Mouse (Mus musculus): ENCODE measurements around the gene Ntrk3.

The Ntrk3 gene

DNA sequence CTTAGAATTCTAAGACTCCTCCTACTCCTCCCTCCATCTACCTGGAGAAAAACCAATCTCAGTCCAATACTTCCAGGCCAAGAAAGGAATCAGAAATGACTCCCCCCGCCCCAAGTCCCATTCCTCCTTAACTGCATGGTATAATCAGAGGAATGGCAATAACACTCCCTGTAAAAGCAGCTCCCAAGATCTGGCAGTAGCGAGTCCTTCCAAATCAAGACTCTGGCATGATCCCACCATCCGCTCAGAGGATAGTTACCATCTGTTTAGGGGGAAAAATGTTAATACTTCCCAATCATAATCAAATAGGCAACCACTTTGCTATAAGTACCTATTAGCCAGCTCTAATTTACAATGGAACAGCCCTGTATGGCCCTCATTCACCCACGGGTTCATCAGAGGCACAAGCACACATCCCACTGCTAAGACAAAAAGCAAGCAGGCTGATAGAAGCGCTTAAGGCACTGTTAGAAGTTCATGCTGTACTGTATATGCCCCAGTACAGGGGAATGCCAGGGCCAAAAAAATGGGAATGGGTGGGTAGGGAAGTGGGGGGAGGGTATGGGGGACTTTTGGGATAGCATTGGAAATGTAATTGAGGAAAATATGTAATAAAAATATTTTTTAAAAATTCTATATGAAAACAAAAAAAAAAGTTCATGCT, 294.3 kb downstream of the Ntrk3 start:
- no peak for DNase-seq (ENCODE audit: low read depth)

- no peak for DNase-seq (ENCODE audit: low read depth)
These were observed 296.1 kb downstream of the Ntrk3 start for GRCm38 (mm10) chr7:78441706-78442105.

GRCm38 (mm10) chr7:78440896-78441295, 296.9 kb downstream of the Ntrk3 start:
- DNase-seq (ENCODE audit: low read depth), result no peak

- no peak for DNase-seq (ENCODE audit: low read depth)
These were observed 297.3 kb downstream of the Ntrk3 start for GRCm38 (mm10) chr7:78440476-78440875.

DNA sequence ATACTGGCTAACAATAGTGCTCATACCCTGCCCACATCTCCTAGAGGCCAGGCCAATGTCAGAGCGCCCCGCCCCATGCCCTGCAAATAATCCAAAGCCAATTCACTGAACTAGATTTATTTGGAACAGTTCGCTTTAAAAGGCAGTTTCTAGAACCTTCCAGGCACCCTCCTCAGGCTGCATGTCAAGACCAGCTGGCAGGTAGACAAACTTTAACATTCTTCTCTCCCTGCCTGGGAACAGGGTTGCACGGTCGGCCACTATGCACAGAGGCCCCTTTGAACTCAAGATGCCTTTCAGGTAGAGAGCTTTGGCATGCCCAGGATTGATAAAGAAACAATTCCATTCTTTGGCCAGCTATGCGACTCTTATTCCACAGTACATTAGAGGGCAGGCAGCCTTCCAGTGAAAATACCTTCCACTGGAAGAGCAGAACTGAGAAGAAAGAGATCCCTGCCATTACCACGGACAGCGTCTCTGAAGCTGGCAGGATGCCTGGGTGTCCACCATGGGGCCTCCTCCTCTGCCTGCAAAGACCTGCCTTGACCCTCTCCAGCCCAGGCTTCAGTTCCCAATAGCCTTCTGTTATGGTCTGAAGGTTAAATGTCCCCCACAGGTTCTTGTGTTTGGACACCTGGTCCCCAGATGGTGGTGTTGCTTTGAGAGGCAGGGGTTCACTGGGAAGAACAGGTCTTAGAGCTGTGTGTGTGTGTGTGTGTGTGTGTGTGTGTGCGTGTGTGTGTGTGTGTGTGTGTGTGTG, 298.3 kb downstream of the Ntrk3 start:
- DNase-seq (ENCODE audit: low read depth), result no peak

DNA sequence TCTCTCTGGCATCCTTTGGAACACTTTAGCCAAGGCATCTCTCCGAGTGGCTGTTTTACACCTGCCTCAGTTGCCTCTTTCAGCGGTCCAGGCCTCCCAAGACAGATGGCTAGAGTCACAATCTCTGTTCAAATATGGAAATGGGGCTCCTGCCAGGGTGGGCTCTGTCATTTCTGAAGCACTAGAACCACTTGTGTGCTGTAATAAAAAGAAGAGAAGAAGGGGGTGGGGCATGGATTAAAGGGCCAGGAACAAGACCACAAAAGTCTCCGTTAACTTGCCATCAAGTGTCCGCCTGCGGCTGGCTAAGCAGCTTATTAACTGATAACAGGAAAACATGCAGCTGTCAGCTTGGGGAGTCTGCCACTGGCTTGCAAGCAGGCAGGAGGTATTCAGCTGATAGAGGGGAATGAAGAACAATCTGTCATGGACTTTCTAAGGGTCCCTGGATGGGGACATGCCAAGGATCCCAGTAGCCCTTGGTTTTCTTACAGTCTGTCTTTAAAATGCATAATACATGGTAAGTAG, 304.1 kb downstream of the Ntrk3 start:
- DNase-seq (ENCODE audit: low read depth), result no peak

DNA sequence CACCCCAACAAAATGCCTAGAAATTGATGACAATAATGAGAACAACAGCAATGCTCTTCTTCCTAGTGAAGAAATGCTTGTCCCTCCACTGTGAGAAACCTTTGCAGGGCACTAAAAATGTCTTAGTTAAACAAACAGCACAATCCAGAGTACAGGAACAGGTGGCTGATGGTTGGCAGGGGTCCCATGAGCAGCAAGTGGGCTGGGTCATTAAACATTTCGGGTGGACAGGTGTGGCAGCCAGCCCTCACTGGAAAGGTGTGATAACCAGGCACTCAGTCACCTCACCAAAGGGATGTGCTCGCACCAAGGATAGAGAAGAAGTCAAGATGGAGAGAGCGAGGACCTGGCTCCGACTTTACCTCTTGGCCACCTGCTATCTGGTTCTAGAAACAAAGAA, 306.2 kb downstream of the Ntrk3 start:
- DNase-seq (ENCODE audit: low read depth), result no peak

DNA sequence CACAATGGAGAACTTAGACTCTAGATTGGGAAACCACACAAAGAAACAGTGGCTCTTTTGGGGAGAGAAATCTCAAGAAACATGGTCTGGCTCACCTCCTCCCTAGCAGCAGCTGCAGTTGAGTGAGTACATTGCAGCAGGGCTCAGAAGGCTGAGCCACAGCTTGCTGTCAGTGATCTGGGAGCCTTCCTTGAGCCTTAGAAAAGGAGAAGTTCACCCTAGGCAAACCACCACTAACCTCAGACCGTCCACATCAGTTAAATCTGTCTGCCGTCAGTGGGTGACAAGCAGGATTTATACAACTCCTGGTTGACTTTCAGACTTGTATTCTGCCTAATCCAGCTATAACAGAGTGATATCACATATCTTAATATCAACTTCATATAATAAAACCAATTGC, 325.6 kb downstream of the Ntrk3 start:
- DNase-seq (ENCODE audit: low read depth), result no peak

- DNase-seq (ENCODE audit: low read depth), result no peak
These were observed 327.8 kb downstream of the Ntrk3 start for GRCm38 (mm10) chr7:78409970-78410369.

- DNase-seq (ENCODE audit: low read depth), result no peak
These were observed 331.0 kb downstream of the Ntrk3 start for GRCm38 (mm10) chr7:78406641-78407291.

- DNase-seq (ENCODE audit: low read depth), result no peak
These were observed 333.3 kb downstream of the Ntrk3 start for GRCm38 (mm10) chr7:78404481-78404880.

- DNase-seq (ENCODE audit: low read depth), result no peak
These were observed 335.3 kb downstream of the Ntrk3 start for GRCm38 (mm10) chr7:78402495-78402894.

DNA sequence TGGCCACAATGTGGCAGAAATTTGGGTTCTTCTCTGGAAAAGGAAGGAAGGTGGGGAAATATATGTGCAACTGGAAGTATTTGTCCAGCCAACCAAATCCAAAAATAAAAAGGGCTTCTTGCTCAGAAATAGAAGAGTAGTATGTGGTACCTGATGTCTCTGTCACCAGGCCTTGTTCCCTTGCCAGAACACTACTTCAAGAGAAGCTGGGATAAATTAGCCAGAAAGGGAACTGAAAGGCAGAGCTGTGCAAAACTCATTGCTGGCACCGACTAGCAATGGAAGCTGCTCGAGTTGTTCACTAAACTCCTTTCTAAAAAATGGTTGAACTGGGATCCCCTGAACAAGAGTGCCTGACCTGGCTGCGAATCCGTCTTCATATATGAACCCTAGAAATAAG, 337.6 kb downstream of the Ntrk3 start:
- DNase-seq (ENCODE audit: low read depth), result no peak

GRCm38 (mm10) chr7:78398377-78398776, 339.4 kb downstream of the Ntrk3 start:
- no peak for DNase-seq (ENCODE audit: low read depth)

DNA sequence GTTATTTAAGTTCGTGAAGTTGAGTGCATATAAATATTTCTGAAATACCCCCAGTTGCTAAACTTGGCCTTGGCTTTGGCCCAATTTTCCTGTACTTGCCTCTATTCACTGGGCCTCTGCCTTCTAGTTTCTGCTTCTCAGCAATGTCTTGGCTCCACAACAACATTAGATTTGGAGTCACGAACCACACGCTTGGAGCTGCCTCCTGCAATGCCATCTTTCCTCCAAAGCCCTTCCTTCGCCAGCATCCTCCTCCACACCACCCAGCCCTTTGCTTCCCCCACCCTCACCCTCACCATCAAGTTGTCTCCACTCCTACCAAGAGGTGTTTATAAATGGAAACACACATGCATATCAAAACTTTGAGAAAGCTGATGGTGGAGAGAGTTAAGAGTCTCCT, 340.6 kb downstream of the Ntrk3 start:
- no peak for DNase-seq (ENCODE audit: low read depth)

- DNase-seq (ENCODE audit: low read depth), result no peak
These were observed 347.8 kb downstream of the Ntrk3 start for GRCm38 (mm10) chr7:78390019-78390418.

DNA sequence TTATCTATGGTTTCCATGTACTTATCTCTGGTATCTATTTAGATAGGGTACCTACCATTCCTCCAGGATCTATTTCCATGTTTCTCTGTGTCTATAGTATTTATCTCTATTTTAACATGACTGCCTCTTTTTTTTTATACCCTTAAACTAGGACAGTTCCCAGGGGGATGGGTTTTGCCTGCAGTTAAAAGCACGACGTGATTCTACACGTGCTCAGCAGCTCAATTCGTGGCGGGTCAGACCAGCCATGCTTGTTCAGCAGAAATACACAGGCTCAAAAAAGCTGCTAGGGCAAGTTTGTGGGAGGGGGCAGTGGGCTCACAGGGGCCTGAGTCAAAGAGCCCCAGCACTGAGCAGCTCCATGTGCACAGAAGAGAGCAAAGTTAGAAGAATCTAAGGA, 349.7 kb downstream of the Ntrk3 start:
- DNase-seq (ENCODE audit: low read depth), result no peak

DNA sequence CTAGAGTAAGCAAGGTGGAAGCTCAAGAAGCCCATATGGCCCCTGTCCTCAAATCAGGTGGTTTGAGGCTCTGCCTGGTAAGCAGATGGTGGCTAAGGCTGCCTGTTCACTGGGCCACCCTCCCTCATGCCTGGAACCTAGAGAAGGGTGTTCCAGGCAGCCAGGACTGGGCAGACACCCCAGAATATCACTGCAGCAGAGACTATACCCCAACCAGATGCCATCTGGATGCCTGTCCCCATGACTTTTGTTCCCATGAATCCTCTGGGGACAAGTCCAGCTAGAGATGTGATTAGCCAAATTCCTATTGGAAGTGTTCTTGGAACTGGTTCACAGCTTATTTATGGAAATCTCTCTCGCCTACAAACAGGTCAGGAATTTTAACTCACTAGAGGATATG, 351.8 kb downstream of the Ntrk3 start:
- DNase-seq (ENCODE audit: low read depth), result no peak

DNA sequence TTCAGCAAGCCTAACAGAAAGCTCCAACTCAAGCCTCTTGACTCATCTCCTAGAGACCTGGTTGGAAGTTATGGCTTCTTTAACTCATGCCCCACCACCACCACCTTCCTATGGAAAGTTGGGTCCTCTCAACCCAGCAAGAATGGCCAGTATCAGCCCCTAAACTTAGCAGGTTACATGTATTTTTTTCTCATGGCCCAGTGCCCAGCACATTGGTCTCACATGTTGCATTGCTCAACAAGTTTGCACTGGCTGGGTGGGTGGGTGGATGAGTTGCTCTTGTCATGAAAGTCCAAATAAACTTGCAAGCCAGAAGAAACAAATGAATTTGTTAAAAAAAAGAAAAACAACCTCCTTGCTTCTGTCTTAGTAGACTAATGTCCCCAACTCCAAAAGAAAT, 353.7 kb downstream of the Ntrk3 start:
- no peak for DNase-seq (ENCODE audit: low read depth)

DNA sequence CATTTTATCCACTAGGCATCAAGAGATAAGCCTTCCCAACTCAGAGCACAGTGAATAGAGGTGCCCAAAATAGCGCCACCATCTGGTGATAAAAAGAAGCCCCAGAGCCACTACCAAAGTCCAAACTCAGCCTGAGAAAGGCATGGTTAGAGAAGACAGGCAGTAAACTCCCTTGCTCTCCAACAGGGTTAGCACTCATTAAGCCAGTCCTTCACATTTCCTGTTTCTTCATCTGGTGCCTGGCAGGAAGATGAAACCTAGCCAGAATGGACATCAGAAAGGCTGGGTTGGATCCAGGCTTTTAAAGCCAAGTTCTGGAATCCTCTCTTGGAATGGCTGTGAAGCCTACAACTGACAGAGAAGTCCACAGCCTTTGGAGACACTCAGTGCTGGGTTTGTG, 355.7 kb downstream of the Ntrk3 start:
- no peak for DNase-seq (ENCODE audit: low read depth)

DNA sequence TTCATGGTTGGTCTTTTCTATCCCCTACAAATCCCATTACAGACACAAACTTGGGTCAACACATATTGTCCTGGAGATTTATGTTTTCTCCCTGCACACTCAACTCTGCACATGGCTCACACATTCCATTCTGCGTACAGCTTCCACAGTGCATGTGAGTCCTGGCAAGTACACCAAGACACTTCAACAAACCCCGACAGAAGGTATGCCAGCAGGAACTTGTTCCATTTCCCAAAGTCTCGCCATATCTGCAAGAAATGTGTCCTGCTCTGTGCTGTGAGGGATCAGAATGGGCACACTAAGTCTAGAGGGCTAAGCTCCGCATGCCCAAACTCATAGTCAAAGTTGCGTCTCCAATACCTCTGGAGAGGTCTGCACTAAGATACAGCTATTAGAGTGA, 358.0 kb downstream of the Ntrk3 start:
- DNase-seq (ENCODE audit: low read depth), result no peak

DNA sequence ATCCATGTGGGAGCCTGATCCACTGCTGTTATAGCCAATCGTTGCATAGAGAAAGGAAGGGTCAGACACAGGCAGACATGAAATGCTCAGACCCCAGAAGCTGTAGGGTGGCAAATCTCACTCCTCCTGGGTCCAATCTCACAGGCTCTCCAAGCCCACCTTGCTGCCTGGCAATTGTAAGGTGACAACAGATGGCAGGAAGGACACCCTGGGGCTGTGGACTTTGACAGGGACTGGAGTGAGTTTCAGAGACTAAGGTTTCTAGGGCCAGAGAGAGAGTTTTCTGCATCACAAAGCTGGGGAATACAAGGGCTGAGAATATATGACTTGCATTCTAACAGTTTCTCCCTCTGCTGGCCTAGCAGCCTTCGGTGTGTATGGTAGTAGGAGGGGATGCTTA, 359.5 kb downstream of the Ntrk3 start:
- no peak for DNase-seq (ENCODE audit: low read depth)

DNA sequence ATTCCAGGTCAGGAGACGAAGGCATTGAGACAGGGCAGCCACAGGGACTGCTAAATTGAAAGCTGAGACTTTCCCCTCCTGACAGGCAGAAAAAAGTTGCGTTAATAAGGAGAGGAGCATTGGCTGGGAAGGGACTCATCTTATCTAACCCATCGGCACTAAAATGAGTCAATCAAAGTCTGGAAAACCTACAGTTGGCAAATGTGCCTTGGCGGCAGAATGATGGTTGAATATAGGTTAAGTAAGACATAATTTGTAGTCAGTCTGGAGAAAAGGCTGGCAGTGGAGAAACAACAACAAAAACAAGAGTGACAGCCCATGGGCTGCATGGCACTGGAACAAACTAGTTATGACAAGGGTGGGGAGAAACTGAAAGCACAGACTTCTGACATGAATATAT, 360.9 kb downstream of the Ntrk3 start:
- DNase-seq (ENCODE audit: low read depth), result no peak
